Mouse (Mus musculus) neural tube, embryonic 13.5 days (tissue): ENCODE results near the gene Adam8. TPM values are rescaled to one million over a fixed set of nuclear protein-coding genes. Genes with fewer than 3 reads are reported as not detected.

Experiments used
- ATAC-seq: fragments of 200-750 bp; cut with Nextera tagmentation; 2 replicates; pipeline ENCODE4 v1.8.0; 2017; ENCODE audit warnings: low read depth, mild to moderate bottlenecking, moderate TSS enrichment, moderate library complexity
- H3K27ac ChIP-seq: fragments of 300-500 bp; sonication (generic); replicated peaks from 2 replicates; pipeline ENCODE4 v1.5.1; 2015; ENCODE audit warnings: moderate library complexity, mild to moderate bottlenecking, inconsistent platforms
- H3K27me3 ChIP-seq: fragments of 300-500 bp; sonication (generic); 2 replicates; pipeline ENCODE4 v1.6.1; 2015; ENCODE audit warnings: mild to moderate bottlenecking, inconsistent platforms
- H3K36me3 ChIP-seq: fragments of 300-500 bp; sonication (generic); 2 replicates; pipeline ENCODE4 v1.6.1; 2015; ENCODE audit warnings: mild to moderate bottlenecking, inconsistent platforms
- H3K4me1 ChIP-seq: fragments of 300-500 bp; sonication (generic); replicated peaks from 2 replicates; pipeline ENCODE4 v1.6.1; 2015; ENCODE audit warnings: inconsistent platforms
- H3K4me2 ChIP-seq: fragments of 300-500 bp; sonication (generic); 2 replicates; pipeline ENCODE4 v1.6.1; 2015; ENCODE audit warnings: inconsistent platforms, mild to moderate bottlenecking, moderate library complexity
- H3K4me3 ChIP-seq: fragments of 300-500 bp; sonication (generic); 2 replicates; pipeline ENCODE4 v1.5.1; 2015; ENCODE audit warnings: mild to moderate bottlenecking, inconsistent platforms
- H3K9ac ChIP-seq: fragments of 300-500 bp; sonication (generic); 2 replicates; pipeline ENCODE4 v1.6.1; 2015; ENCODE audit warnings: moderate library complexity, mild to moderate bottlenecking, inconsistent platforms
- H3K9me3 ChIP-seq: fragments of 300-500 bp; sonication (generic); 2 replicates; pipeline ENCODE4 v1.6.1; 2016; ENCODE audit warnings: inconsistent platforms
- WGBS: fragments of 180-500 bp; shearing (Covaris S2); methylation state at CpG from one replicate; pipeline ENCODE4 v1.1.7; 2015; 5-methylcytosine and 5-hydroxymethylcytosine counted together
- microRNA counts: library from miRNA; unstranded; fragments of <30 nt; microRNA quantifications from one replicate; lab custom pipeline; 2016
- microRNA-seq: library from miRNA; unstranded; fragments of <30 nt; microRNA quantifications from one replicate; pipeline ENCODE4, GENCODE M21; 2016
- polyA plus RNA-seq: library from polyadenylated mRNA; unstranded; fragments of >200 nt; fragmentation: Nextera tagmentation; extraction: Ambion mirVana; gene quantifications from 2 replicates; pipeline ENCODE4 v1.2.1, GENCODE M21; 2015

Gene Adam8
- polyA plus RNA-seq, 1 experiment from 2014 or later, result 3.3 TPM

DNA sequence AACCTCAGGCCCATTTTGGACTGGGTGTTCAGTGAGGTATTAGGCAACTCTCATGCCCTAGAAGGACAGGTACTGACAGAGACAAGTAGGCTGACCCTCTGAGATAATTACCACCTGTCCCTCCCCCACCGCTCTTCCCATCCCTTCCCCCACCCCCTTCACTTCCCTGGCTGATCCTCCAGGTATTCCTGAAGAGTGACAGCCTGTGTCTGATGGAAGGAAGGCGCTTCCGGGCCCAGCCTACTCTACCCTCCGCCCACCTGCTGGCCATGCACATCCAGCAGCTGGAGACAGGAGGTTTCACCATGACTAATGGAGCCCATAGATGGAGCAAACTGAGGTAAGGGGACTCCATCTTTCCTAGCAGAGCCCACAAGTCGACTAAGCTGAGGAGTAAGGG, 54.6 kb downstream of the Adam8 start:
- Histone ChIP-seq H3K27me3 (peaks cover 32% of the 10 kb centered on the region), H3K4me2 (no peak overlapping the region), H3K9ac (no peak overlapping the region), H3K36me3 (no peaks in the 10 kb centered on the region), H3K9me3 (no peaks in the 10 kb centered on the region), H3K4me3 (no peak overlapping the region), H3K27ac (no peak overlapping the region), H3K4me1 (no peaks in the 10 kb centered on the region)
- WGBS, result 74% methylated on average over 5 of the region's 5 CpGs
- ATAC-seq, result no peak

DNA sequence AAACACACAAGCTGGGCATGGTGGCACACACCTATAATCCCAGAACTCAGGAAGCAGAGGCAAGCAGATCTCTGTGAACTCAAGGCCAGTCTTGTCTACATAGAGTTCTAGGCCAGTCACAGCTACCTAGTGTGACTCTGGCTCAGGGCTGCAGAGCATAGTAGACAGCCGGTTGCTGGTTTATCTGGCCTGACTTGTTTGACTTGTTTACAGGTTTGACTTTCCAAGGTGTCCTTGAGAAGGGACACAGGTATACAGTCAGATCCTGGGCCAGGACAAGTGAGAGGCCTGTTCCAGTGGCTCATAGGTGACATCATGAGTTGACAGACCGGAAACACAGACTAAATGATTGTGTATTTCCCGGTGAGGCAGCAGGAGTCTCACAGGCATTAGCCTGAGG, 55.2 kb downstream of the Adam8 start:
- H3K4me2 ChIP-seq, result no peak overlapping the region
- H3K9ac ChIP-seq, result no peak overlapping the region
- H3K4me1 ChIP-seq, result no peaks in the 10 kb centered on the region
- no peaks in the 10 kb centered on the region for H3K9me3 ChIP-seq
- H3K27ac ChIP-seq, result no peak overlapping the region
- H3K36me3 ChIP-seq, result no peaks in the 10 kb centered on the region
- 84% methylated on average over 3 of the region's 3 CpGs for WGBS
- H3K4me3 ChIP-seq, result no peak overlapping the region
- no peak for ATAC-seq
- H3K27me3 ChIP-seq, result peaks cover 25% of the 10 kb centered on the region

DNA sequence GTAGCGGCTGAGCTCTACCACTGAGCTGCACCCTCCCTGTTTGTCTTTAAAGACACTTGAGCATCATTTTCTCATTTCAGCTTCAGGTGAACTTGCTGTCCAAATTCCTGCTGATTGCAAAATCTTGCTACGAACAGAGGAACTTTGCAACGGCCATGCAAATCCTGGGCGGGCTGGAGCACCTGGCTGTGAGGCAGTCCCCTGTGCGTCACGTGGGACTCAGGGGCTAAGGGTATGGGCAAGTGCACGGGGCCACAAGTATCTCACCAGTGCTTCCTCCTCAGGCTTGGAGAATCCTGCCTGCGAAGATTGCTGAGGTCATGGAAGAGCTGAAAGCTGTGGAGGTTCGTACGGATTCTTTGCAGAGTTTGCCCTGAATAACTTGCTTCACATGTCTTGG, 55.7 kb downstream of the Adam8 start:
- H3K9me3 ChIP-seq, result no peaks in the 10 kb centered on the region
- peaks cover 21% of the 10 kb centered on the region for H3K27me3 ChIP-seq
- no peaks in the 10 kb centered on the region for H3K36me3 ChIP-seq
- 87% methylated on average over 10 of the region's 10 CpGs for WGBS
- H3K27ac ChIP-seq, result no peak overlapping the region
- H3K4me3 ChIP-seq, result no peak overlapping the region
- H3K4me2 ChIP-seq, result no peak overlapping the region
- no peak overlapping the region for H3K9ac ChIP-seq
- H3K4me1 ChIP-seq, result no peaks in the 10 kb centered on the region
- ATAC-seq, result no peak

DNA sequence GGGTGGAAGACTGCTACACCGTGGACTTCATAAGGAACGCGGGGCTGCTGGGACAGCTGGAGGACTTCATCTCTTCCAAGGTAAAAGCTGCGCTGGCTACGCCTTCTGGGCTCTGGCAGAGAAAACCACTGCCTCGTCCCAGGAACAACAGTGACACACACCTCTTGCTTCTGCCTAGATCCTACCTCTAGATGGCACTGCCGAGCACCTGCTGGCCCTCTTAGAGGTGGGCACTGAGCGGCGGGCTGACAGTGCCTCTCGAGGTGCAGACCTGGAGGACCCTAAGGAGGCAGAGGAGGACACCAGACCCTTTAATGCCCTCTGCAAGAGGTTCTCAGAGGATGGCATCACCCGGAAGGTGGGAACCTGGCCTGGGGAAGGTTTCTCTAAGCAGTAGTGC, 61.6 kb downstream of the Adam8 start:
- 19% methylated on average over 11 of the region's 11 CpGs for whole genome bisulfite sequencing
- H3K4me1 ChIP-seq, result no peaks in the 10 kb centered on the region
- 0 out of 2 replicates have a peak, but pooled peaks have one; percentile 43 for ATAC-seq
- H3K4me3 ChIP-seq, result no peak overlapping the region
- H3K9me3 ChIP-seq, result no peaks in the 10 kb centered on the region
- H3K36me3 ChIP-seq, result 0 out of 2 replicates have a peak, but pooled peaks cover 9% of the 10 kb centered on the region
- H3K4me2 ChIP-seq, result no peak overlapping the region
- no peaks in the 10 kb centered on the region for H3K27me3 ChIP-seq
- no peak overlapping the region for H3K27ac ChIP-seq
- no peak overlapping the region for H3K9ac ChIP-seq

MicroRNAs encoded within 50 kb of the gene (microRNA counts, 519-probe panel; counts per million panel counts)
- microRNA mmu-miR-202-3p (lab: Ali Mortazavi, UCI), result not detected
- microRNA mmu-miR-202-5p (lab: Ali Mortazavi, UCI), result 1,590 counts per million, percentile 7 among the panel's probes with 10 or more counts

Small RNA genes lying within 50 kb of the gene (microRNA-seq; reads per million reads assigned to microRNA genes)
- gene Mir202 (0.44 reads per million), gene Mir7062 (not detected), gene mmu-mir-7686 (not detected)

Other genes with a start within 250 kb of the Adam8 start
- gene Adgra1, start 158.4 kb downstream of the Adam8 start, polyA plus RNA-seq, result 23.9 and 29.2 TPM in 2 replicates
- 5.8 and 6.0 TPM in 2 replicates for gene Kndc1, start 97.9 kb downstream of the Adam8 start, polyA plus RNA-seq
- gene Utf1, start 48.8 kb downstream of the Adam8 start, polyA plus RNA-seq, result not detected in 2 replicates
- 0.68 and 0.71 TPM in 2 replicates for gene 6430531B16Rik, start 13.8 kb downstream of the Adam8 start, polyA plus RNA-seq
- gene Zfp511, start 43.8 kb upstream of the Adam8 start, polyA plus RNA-seq, result 50.7 and 55.5 TPM in 2 replicates
- gene Tubgcp2, start 44.1 kb upstream of the Adam8 start, polyA plus RNA-seq, result 51.4 and 51.7 TPM in 2 replicates
- 18.1 and 23.3 TPM in 2 replicates for gene Msx3, start 56.5 kb upstream of the Adam8 start, polyA plus RNA-seq
- gene Caly, start 90.0 kb upstream of the Adam8 start, polyA plus RNA-seq, result 95.9 and 99.9 TPM in 2 replicates
- gene Prap1, start 100.8 kb upstream of the Adam8 start, polyA plus RNA-seq, result not detected in 2 replicates
- gene Fuom, start 109.9 kb upstream of the Adam8 start, polyA plus RNA-seq, result 24.8 and 33.0 TPM in 2 replicates
- gene Paox, start 123.2 kb upstream of the Adam8 start, polyA plus RNA-seq, result 9.7 and 11.4 TPM in 2 replicates
- 125 and 132 TPM in 2 replicates for gene Echs1, start 123.9 kb upstream of the Adam8 start, polyA plus RNA-seq
- gene Mtg1, start 145.0 kb upstream of the Adam8 start, polyA plus RNA-seq, result 28.2 and 31.7 TPM in 2 replicates
- gene Sprn, start 162.3 kb upstream of the Adam8 start, polyA plus RNA-seq, result 9.4 and 13.1 TPM in 2 replicates
- not detected in 2 replicates for gene Olfr522, start 172.2 kb upstream of the Adam8 start, polyA plus RNA-seq
- not detected in 2 replicates for gene Olfr523, start 180.7 kb upstream of the Adam8 start, polyA plus RNA-seq
- not detected in 2 replicates for gene Olfr524, start 213.4 kb upstream of the Adam8 start, polyA plus RNA-seq
- gene Cd163l1, start 225.7 kb upstream of the Adam8 start, polyA plus RNA-seq, result not detected in 2 replicates